Mouse (Mus musculus) adrenal gland, adult 2 months (tissue): ENCODE measurements at regions not wholly inside any gene's neighbourhood (a gene's known extent, or its start where the extent isn't known, plus 50 kb on each side); places are given as distances from the start of the nearest gene placed in this dataset.
A peak's percentile ranks its signal among the peaks of the same experiment; 100 is the strongest.

Source experiments
- DNase-seq: peaks from one replicate; pipeline ENCODE4 v3.0.0; 2021

GRCm38 (mm10) chr8:113250264-113250663, 385.1 kb upstream of the Mon1b start:
- DNase-seq = peak; percentile 3

DNA sequence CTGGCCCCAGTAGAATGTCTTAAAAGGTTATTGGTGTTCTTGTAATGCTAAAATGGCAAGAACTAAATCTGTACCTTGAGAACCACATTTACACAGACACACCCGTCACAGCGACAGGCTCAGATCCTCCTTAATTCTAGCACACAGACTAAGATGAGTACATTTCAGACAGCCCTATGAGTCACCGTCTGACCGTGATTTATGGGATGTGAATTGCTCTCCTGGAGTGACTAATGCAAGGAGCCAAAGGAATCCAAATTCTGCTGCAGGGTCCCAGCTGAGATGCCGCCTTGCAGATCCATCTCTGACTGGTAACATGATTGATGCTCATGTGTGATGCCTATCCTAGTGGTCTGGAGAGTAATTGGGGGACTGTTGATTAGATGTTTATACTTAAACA, 381.3 kb upstream of the Mon1b start:
- DNase-seq = peak; percentile 58

DNA sequence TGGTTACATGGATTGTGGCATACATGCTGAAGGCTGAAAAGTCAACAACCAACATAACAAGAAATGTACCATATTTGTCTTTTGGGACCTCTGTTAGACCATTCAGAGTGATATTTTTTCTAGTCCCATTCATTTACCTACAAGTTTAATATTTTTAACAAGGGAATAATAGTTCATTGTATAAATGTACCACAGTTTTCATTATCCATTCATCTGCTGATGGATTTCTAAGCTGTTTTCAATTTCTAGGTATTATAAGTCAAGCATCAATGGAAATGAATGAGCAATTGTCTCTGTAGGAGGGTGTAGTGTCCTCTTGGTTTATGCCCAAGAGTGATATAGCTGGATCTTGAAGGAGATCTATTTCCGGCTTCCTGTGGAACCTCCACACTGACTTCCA, 375.9 kb upstream of the Mon1b start:
- DNase-seq = no peak

DNA sequence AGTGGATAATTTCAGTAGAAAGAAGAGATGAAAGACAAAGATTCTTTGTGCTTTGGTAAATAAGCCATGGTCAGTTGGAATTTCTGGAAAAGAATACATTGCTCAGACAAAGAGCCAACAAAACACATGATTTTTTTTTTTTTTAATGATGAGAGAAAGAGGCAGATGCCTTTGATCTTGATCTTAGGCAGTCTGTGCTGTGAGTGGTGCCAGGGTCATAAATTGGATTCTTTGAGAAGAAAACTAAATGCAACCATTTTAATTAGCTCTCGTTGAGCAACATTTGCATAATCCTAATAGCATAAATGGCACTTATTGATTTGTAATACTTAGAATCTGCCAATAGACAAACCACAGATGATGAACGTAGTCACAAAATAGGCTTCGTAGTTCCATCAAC, 372.1 kb upstream of the Mon1b start:
- DNase-seq = no peak

DNA sequence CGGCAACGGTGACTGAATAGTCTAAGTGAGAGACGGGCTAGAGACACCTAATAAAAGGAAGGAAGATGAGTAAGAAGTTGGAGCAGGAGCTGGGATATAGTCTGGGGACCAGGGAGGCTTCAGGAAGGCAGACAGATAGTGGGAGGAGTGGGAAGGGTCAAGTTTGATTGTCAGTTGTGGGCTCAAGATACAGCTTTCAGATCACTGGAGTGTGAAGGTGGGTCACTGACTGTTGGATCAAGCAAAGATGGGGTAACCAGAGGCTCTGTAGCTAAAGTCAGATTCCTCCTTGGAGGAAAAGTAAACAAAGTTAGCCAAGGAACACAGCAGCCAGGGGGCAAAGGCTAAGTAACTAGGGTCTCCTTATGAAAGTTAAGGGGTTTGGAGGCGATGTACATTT, 364.1 kb upstream of the Mon1b start:
- no peak for DNase-seq

DNA sequence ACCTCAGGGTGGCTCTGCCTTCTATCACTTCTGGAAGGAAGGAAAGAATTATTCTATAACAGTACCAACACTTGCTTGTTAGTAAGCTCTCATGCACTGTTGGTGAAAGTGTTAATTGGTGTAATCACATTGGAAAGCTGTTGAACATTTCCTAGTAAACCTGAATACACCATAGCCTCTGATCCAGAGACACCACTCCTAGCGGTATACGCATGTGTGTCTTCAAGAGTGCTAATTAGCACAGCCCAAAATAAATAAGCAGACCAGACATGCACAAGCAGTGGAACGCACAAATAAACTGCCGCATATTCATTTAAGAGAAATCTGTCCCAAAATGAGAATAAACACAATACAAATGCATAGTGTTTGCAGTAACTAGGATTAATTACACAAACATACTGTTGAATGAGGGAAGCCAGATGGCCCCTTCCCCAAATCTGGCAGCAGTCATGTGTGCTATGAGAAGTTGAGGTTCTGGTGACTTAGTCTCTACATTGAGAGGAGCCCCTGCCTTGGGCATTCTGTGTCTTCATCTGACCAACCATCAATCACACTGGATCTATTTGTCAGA, 335.0 kb upstream of the Mon1b start:
- no peak for DNase-seq

GRCm38 (mm10) chr8:113303426-113303825, 332.0 kb upstream of the Mon1b start:
- no peak for DNase-seq

DNA sequence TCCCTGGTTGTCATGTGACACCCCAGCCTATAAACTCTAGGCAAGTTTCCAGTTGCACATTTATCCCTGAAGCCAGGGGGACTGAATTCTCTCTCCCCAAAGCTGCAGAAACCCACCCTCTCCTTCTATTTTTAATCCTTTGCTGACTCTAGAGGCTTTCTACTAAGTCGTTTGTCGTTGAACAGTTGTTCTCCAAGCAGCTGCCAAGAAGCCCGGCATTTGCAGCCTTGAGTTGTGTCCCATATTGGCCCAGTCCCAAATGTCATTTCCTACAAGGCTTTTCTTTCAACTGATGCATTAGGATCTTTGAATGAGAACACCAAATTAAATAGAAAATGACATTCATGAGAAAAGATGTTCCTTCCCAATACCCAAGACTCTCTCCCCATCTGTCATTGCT, 318.2 kb upstream of the Mon1b start:
- DNase-seq = no peak

- DNase-seq = no peak
These were observed 303.8 kb upstream of the Mon1b start for GRCm38 (mm10) chr8:113331576-113331975.

GRCm38 (mm10) chr8:113341306-113341705, 294.1 kb upstream of the Mon1b start:
- peak; percentile 47 for DNase-seq

DNA sequence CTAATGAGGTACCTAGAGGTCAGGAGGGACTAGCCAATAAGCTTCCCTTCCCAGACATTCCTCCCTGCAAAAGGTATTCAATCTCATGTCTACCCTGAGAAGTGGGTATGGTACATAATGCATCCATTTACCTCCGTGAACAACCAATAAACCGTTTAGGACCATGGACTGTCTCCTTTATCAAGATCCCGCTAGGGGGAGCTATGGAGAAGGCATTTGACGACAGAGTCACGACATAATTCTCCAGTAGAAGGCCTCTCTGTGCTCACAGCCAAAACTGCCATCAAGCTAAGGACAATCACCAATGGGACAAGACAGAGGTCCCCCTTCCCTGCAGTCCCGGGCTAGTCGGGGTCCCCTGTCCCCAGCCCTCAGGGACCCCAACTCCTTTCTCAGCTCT, 273.5 kb upstream of the Mon1b start:
- DNase-seq = no peak

- no peak for DNase-seq
These were observed 271.2 kb upstream of the Mon1b start for GRCm38 (mm10) chr8:113364181-113364580.

DNA sequence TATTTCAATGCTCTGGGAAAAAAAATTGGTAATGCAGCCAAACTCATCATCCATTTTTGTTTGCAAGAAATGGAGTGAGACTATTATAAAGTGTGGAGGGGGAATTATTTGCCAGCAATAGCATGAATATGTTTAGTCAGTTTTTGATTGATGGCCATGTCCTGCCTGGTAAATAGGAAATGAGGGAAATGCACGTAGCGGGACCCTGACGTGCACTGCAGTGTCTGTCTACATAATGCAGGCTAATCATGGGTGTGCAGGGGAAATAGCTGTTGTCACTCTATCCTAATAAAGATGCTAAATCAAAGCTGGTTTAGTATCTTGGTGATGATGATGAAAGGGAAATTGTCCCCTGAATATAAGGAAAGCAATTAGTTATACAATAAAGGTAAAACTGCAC, 251.9 kb upstream of the Mon1b start:
- no peak for DNase-seq

DNA sequence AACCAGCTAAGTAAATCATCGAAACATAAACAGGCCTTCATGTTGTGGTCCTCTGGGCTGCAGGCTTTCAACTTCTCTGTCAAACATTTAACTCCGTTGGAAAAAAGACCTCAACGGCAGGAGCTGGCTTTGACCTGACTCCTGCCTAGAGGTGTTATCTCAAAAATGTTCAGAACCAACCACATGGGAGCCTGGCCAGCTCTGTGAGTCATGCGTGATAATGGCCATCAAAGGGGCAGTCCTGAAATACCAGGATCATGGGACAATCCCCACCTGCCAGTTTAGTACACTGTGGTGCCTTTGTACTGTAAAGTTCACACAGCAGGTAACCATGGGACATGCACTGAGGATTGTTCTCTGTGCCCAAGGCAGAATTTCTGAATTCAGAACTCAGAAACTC, 251.4 kb upstream of the Mon1b start:
- peak; percentile 11 for DNase-seq

GRCm38 (mm10) chr8:113389504-113389903, 245.9 kb upstream of the Mon1b start:
- no peak for DNase-seq

- DNase-seq = no peak
These were observed 245.3 kb upstream of the Mon1b start for GRCm38 (mm10) chr8:113390038-113390437.

DNA sequence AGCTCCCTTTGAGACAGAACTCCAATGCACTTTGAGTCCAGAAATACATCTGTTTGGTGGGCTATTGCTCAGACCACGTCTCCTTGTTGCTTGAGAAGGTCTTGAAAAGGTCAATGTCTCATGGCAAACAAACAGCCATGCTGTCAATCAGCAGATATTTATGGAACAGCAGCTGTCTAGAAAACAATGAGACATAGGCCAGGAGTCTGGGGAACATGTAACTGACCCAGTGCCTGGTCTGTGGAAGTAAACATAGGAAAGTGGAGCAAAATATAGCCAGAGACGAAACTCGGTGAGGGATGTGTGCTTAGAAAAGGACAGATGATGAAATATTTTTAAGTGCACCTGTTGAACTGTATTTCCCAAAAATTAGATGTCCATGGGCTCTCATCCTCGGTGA, 241.1 kb upstream of the Mon1b start:
- DNase-seq = no peak

DNA sequence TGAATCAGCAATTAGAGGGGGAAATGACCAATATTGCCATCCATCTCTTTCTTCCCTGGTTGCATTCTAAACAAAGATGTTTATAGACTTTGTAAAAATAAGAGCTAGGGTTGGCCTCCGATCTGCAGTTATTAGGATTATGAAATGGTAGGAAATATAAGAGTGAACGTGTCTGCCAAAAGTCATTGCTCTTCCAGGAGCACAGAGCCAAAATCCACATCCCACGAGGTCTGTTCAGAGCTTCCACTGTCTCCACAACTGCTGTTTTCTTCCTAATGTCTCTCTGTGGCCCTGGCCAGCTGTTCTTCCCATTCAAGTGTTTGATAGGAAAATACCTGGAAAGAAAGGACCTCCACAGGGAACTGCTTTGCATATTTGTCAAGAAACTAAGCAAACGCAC, 230.2 kb upstream of the Mon1b start:
- DNase-seq = no peak

DNA sequence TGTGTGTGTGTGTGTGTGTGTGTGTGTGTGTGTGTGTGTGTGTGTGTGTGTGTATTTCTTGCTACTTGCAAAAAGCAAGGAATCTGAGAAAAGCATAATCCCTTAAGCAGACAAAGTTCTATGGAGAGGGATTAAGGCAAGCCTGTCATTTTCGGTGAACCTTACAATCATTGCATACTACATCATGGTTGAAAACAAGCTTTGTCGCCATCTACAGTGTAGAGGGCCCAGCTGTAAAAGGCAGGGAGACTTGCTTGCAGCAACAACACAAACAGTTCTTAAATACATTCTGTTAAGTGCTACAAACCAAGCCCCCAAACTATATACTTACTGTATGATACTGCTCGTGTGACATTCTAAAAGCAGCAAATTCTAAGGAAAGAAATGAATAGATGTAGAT, 216.0 kb upstream of the Mon1b start:
- DNase-seq = no peak

DNA sequence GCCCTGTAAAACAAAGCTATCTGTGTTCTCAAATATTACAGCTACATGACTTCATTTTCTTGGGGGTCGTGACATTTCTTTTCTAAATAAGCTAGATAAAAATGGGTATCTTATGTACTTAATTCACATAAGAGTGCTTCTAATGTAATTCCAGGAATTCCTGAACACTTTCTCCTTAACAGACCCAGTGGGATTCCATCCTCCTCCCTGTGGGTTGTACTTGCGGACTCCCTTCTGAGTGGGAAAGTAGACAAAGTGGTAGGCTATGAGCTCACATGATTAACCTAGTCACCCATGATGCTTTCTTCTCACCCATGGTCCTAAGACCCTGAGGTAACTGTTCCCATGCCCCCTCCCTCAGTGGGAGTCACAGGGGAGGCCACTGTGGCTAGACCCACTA, 212.7 kb upstream of the Mon1b start:
- no peak for DNase-seq

DNA sequence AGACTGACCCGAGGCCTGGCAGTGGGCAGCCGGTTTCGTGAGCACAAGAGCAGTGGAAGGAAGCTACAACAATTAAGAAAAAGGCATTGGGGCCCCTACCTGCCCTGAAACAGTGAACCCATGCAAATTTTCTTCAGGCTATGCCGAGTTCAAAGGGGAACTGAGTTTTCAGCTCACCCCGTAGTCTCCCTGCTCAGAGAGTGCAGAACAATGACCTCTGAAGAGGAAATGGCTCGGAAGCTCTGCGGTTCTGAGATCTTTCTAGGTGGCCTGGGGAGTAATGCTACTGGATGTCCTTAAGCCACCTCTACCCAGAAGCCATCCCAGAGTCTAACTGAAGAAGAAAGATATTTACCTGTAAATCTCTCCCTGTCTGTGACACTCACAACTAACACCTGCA, 196.3 kb upstream of the Mon1b start:
- DNase-seq = no peak

GRCm38 (mm10) chr8:113454022-113454421, 181.4 kb upstream of the Mon1b start:
- DNase-seq = no peak

- DNase-seq = no peak
These were observed 170.8 kb upstream of the Mon1b start for GRCm38 (mm10) chr8:113464625-113465024.

- DNase-seq = no peak
These were observed 170.2 kb upstream of the Mon1b start for GRCm38 (mm10) chr8:113465156-113465555.

GRCm38 (mm10) chr8:113466683-113467082, 168.7 kb upstream of the Mon1b start:
- DNase-seq = no peak
